Mouse (Mus musculus) brain, adult 2 months (tissue): ENCODE results near the gene Wwox.

Experiments used
- DNase-seq: peaks from one replicate; pipeline ENCODE4 v3.0.0; 2011; ENCODE audit warnings: low read depth, low spot score

Wwox gene

GRCm38 (mm10) chr8:115010769-115011073 is 571.3 kb downstream of the Wwox start:
- no peak for DNase-seq

DNA sequence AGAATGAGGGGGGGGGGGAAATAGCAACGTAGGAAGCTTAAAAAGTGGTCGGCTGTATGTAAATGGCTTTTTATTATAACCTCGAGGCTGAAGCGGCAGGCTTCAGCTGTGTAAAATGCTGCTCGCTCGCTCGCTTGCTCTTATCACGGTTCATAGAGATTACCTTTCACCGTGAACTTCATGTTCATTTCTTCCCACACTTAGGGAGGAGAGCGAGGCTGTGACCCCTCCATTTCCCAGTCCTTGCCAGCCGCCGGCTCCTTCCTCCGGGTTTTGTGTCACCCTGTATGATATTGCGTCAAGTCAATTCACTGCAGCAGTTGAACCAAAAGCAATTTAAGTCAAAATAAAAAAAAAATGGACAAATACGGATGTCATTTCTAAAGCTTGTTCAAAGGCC is 580.2 kb downstream of the Wwox start:
- no peak for DNase-seq

DNA sequence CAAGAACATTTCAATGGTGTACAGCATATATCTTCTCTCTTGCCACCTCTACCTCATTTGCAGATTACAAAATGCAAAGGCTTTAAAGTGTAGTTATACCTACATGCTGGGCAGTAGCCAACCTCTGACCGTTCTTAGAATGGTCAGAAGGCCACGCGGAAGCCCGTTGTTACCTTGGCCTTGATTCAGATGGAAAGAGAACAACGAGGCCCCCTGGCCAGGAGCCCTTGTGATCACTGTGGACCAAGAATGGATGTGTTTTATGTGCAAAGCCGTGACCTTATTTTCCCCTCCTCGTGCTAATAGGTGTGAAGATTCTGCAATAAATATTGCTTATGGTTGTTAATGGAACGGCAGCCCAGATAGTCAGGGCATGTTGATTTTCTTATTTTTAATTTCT is 582.3 kb downstream of the Wwox start:
- no peak for DNase-seq

- DNase-seq, result no peak
Observed at GRCm38 (mm10) chr8:115024062-115024461, 584.6 kb downstream of the Wwox start.

DNA sequence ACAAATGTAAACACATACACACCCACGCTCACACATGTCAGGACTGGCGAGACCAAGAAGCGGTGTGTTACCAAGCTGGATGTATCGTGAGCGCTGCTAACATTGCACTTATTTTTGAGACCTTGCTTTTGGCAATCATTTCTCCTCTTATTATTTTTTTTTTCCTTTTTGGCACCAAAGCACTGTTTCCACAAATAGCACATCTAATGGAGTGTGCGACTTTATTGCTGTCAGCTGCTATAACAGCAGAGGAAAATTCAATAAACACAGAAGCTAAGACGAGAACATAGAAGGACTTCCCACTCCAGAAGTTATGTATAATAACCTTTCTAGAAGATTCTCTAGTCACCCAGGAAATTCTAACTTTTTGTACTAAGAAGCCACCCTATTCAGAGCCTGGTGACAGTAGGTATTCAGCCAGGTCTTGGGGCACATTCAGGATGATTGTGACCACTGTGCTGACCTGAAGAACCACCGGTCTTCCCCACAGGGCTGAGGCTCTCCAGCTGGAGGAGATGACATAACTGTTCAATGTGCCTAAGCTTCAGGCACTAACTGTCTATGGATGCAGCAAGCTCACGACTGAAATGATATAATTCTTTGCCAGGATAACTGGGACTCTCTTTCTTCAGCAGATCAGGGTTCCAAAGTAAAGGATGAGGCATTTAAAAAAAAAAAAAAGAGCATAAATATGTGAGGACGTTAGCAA is 586.1 kb downstream of the Wwox start:
- no peak for DNase-seq

- no peak for DNase-seq
Observed at GRCm38 (mm10) chr8:115026201-115026600, 586.7 kb downstream of the Wwox start.

DNA sequence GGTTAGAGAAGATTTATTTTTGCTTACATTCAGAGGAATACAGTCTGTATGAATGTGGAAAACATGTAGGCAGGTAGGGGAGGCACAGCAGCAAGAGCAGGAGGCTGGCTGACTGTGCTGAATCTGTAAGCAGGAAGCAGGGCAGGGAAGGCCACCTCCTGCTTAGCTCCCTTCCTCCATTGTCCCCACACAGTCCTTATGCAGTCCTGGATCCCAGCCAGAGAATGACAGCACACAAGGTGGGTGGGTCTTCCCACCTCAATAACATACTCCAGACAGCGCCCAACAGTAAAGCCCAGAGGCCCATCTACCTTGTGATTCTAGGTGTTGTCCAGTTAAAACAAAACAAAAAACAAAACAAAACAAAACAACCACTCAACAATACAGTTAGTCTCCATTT is 593.7 kb downstream of the Wwox start:
- DNase-seq, result no peak

DNA sequence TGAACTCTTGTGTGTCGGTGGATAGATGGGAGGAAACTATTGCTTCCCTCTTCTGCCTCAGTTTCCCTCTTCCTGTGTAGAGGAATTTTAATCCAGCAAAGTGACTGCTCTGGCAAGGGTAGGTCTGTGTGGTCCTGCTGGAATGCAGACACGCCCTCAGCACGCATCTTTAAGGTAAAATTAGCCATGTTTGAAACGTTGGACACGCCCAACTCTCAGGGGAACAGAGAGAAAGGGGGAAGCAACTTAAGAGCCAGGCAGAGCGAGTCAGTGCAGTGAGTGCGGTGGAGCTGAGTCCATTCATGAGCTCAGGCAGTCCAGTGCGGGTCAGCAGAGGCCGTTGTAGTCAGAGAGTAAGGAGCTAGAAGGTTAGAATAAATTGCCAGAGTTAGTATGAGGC is 596.6 kb downstream of the Wwox start:
- no peak for DNase-seq

DNA sequence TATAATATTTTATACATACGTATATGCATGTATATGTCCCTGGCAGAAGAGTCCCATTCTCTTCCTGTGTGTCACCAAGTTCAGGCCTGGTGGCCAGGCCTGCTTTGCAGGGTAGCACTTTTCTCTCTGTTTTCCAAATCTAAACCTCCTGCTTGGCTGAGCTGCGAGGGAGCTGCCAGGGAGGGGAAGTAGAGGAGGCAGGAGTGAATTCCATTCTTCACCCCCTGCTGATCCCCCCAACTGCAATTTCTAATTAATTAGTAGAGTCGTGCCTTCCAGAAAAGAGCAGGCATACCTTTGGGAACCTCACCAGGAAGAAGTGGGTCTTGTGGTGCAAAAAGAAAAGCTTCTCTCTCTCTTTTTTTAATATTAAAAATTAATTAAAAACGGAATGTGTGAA is 599.0 kb downstream of the Wwox start:
- DNase-seq, result no peak

DNA sequence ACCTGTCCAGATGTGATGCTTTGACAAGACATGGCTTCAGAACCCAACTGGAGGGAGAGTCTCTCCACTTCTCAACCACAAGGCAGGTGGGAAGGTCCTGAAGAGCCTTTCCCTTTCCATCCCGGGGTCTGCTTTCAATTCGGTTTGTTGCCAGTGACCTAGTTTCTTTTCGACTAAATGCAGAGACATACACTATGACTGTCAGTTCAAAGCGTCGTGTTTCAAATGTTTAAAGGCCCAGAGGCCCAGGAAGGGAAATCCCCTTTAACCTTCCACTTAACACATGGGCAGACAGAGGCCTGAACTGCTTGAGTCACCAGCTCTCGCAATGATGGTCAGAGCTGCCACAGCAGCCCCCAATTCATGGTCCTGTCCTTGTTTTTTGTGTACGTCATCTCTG is 606.3 kb downstream of the Wwox start:
- DNase-seq, result no peak

GRCm38 (mm10) chr8:115046496-115046895 is 607.0 kb downstream of the Wwox start:
- no peak for DNase-seq

- no peak for DNase-seq
Observed at GRCm38 (mm10) chr8:115058193-115058835, 618.9 kb downstream of the Wwox start.

- no peak for DNase-seq
Observed at GRCm38 (mm10) chr8:115063623-115064022, 624.2 kb downstream of the Wwox start.

GRCm38 (mm10) chr8:115064691-115065090 is 625.2 kb downstream of the Wwox start:
- DNase-seq, result no peak

GRCm38 (mm10) chr8:115065386-115065785 is 625.9 kb downstream of the Wwox start:
- no peak for DNase-seq

DNA sequence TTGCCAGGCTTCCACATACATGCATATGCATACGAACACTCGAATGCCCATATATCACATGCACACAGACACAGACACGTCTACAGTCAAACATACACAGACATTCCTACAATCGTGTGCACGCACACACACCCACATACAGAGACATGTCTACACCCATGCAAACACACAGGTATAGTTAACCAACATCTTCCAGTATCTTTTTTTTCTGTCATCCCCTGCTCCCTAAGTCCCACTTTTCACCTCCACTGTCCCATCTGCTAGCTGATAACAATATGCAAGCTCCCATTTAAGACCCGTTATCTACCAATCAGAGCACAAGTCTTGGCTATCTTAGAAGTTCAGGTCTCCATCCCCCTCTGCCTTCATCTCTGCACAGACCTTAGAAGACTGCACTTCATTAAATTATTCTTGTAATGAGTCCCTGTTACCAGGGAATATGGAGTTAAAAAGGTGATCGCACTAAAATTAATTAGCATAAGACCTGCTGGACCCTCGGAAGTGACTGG is 627.1 kb downstream of the Wwox start:
- DNase-seq, result no peak

DNA sequence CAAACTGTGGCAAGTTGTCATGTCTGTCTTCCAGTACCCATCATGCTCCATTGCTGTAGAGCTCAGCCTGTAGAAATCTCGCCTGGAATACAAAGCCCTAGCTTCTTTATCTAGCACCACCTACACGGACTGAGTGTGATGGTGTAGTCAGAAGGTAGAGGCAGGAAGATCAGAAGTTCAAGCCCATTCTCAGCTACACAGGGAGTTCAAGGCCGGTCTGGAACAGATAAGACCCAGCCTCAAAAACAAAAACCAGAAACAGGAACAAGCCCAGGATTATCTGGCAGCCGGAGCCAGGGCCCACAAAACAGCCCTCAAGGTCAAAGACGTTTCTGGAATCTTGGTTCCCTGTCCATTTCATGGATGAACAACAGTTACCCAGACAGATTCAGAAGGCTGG is 629.3 kb downstream of the Wwox start:
- DNase-seq, result no peak

- no peak for DNase-seq
Observed at GRCm38 (mm10) chr8:115070225-115070624, 630.8 kb downstream of the Wwox start.

GRCm38 (mm10) chr8:115071231-115071630 is 631.8 kb downstream of the Wwox start:
- no peak for DNase-seq

GRCm38 (mm10) chr8:115078296-115078695 is 638.8 kb downstream of the Wwox start:
- no peak for DNase-seq

DNA sequence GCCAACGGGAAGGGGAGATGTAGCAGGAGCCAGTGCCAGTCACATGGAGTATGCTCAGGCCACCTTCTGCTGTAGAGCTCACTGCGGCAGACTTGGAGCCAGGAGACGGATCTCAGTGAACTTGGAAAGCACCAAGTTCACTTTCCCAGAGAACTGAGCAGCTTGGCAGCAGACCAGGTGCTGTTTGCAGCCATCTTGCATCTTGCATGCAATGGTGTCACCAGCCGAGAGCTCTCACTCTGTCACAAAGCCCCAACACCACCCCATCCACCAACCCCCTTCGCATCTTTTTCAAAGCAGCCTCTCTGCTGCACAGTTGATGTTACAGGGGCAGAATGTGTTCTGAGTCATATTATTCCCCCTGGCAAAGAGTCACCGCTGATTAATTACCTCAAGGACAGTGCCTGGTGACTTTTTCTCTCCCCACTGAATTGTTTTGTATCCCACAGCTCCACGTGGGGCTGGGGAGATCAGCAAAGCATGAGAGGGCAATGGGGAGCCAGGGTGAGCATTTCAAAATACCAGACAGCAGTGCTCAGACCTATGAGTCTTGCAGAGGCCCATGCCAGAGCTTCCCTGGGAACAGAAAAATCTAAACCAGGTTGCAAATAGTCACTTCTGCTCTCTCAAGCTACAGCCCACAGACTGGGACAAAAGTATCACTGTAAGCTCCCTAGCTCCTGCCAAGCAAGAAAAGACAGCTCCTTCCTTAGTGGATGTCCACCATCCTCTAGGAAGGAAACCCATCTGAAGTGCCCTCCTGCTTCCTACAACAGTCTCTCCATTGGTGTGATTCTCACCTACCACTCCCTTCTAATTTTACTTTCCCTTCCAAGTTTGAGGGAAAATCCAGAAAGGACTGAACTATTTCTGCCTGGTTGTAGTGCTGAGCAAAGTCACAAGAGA is 642.1 kb downstream of the Wwox start:
- DNase-seq, result peak; percentile 44

GRCm38 (mm10) chr8:115088162-115088561 is 648.7 kb downstream of the Wwox start:
- no peak for DNase-seq
